Mouse (Mus musculus) E14TG2a.4 (cell line): Measurements from ENCODE around the gene Gli2.

ENCODE experiments used
- H3K27me3 ChIP-seq: 2 replicates; pipeline ENCODE4 v1.6.1; 2014; ENCODE audit warnings: low read length, control low read depth; ENCODE audit not compliant: insufficient read depth
- H3K36me3 ChIP-seq: 2 replicates; pipeline ENCODE4 v1.6.1; 2014; ENCODE audit warnings: low read length, control low read depth; ENCODE audit not compliant: insufficient read depth
- H3K4me1 ChIP-seq: replicated peaks from 2 replicates; pipeline ENCODE4 v1.6.1; 2014; ENCODE audit warnings: low read depth, low read length, control low read depth
- H3K4me3 ChIP-seq: replicated peaks from 2 replicates; pipeline ENCODE4 v1.5.1; 2014; ENCODE audit warnings: mild to moderate bottlenecking, low read length
- H3K9me3 ChIP-seq: 2 replicates; pipeline ENCODE4 v1.6.1; 2014; ENCODE audit warnings: low read length, control low read depth
- CTCF ChIP-seq: conservative IDR thresholded peaks from 2 replicates; pipeline ENCODE4 v1.5.1; 2014; ENCODE audit warnings: low read length
- NANOG ChIP-seq: IDR thresholded peaks from 2 replicates; pipeline ENCODE4 v1.6.1; 2014; ENCODE audit warnings: borderline replicate concordance, low read length, mixed read lengths
- POU5F1 ChIP-seq: IDR thresholded peaks from 2 replicates; pipeline ENCODE4 v1.6.1; 2014; ENCODE audit warnings: low read length, borderline replicate concordance

Gene Gli2

DNA sequence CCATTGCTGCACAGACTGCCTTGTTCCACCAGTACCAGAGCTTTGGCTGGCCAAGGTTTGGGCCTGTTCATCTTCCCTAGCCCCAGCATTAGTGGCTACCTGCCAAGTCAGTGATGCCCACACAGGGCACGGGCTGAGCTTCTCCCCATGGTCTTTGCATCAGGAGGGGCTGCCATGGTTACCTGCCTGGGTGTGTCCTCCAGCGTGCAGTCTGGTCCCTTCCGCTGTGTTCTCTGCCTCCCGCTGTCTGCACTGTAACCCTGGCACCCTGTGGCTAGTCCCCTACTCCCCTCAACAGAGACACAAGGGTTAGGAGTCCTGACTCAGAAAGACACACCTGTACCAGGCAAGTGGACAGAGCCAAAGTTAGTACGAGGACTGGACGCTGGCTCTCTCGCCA lies 24.5 kb upstream of the Gli2 start:
- TF ChIP-seq POU5F1 (no peak), CTCF (no peak)
- H3K9me3 ChIP-seq: no peaks in the 10 kb centered on the region
- peaks cover 81% of the 10 kb centered on the region for H3K4me1 ChIP-seq
- H3K27me3 ChIP-seq: no peaks in the 10 kb centered on the region
- peaks cover 4% of the 10 kb centered on the region; the same call in 1 of the 2 replicates for H3K36me3 ChIP-seq
- peak overlapping the region; percentile 74 for H3K4me3 ChIP-seq

DNA sequence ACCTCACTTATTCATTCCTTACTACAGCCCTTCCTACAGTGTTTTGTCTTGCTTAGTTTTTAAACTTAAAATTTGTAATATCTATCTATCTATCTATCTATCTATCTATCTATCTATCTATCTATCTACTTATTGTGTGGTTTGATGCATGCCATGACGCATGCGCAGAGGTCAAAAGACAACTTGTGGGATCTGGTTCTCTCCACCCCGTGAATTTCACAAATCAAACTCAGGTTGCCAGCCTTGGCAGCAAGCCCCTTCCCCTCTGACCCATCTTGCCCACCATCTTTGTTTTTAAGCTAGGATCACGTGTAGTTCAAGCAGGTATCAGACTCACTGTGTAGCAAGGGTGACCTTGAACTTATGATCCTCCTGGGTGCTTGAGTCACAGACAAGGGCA lies 22.9 kb upstream of the Gli2 start:
- Histone ChIP-seq H3K4me3 (peak overlapping the region; percentile 74), H3K36me3 (peaks cover 4% of the 10 kb centered on the region; the same call in 1 of the 2 replicates), H3K4me1 (peaks cover 81% of the 10 kb centered on the region), H3K27me3 (no peaks in the 10 kb centered on the region), H3K9me3 (no peaks in the 10 kb centered on the region)
- TF ChIP-seq POU5F1 (no peak), NANOG (no peak), CTCF (no peak)

DNA sequence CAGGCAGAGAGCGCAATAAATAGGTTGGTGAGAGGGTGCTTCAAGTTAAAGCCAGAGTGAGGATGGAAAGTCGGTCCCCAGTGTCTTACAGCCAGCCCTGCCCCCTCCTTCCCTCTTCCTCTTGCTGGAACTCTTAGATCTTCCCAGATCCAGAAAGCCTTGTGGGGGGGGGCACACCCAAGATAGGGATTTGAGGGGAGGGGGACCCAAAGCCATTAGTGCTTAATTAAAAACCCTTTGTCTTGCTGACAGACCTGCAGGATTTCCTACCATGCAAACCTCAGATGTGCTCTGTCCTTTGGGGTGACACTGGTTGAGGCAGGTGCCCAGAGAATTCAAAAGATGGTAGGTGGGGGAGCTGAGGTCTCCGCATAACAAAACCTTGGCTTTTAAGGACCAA lies 22.5 kb upstream of the Gli2 start:
- Histone ChIP-seq H3K27me3 (no peaks in the 10 kb centered on the region), H3K4me3 (peak overlapping the region; percentile 74), H3K36me3 (peaks cover 4% of the 10 kb centered on the region; the same call in 1 of the 2 replicates), H3K9me3 (no peaks in the 10 kb centered on the region), H3K4me1 (peaks cover 81% of the 10 kb centered on the region)
- TF ChIP-seq NANOG: peak; percentile 89
- TF ChIP-seq CTCF: no peak
- TF ChIP-seq POU5F1: 0 out of 2 replicates have a peak, but pooled peaks have one; percentile 50

DNA sequence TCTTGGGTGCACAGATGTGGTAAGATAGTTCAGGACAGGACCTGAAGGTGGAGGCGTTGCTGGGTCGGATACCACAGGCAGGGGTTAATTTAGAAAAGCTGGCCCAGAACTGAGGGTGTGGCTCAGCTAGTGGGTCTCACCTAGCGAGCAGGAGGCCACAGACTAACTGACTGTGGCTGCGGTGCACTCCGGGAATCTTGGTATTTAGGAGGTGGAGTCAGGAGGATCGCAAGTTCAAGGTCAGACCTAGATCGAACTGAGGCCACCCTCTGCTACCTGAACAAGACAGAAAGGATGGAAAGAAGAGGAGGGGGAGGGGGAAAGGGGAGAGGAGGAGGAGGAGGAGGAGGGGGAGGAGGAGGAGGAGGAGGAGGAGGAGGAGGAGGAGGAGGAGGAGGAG lies 22.1 kb upstream of the Gli2 start:
- Histone ChIP-seq H3K4me3 (peak overlapping the region; percentile 71), H3K9me3 (no peaks in the 10 kb centered on the region), H3K27me3 (no peaks in the 10 kb centered on the region), H3K4me1 (peaks cover 81% of the 10 kb centered on the region), H3K36me3 (peaks cover 4% of the 10 kb centered on the region; the same call in 1 of the 2 replicates)
- TF ChIP-seq POU5F1: no peak
- no peak for TF ChIP-seq NANOG
- no peak for TF ChIP-seq CTCF

GRCm38 (mm10) chr1:119074910-119075309 lies 21.5 kb upstream of the Gli2 start:
- Histone ChIP-seq H3K36me3 (0 out of 2 replicates have a peak, but pooled peaks cover under 1% of the 10 kb centered on the region), H3K9me3 (no peaks in the 10 kb centered on the region), H3K4me3 (peak overlapping the region; percentile 71), H3K27me3 (no peaks in the 10 kb centered on the region), H3K4me1 (peaks cover 80% of the 10 kb centered on the region)
- TF ChIP-seq POU5F1: no peak; the same call in 1 of the 2 replicates
- TF ChIP-seq NANOG: no peak
- peak; percentile 89 for TF ChIP-seq CTCF

DNA sequence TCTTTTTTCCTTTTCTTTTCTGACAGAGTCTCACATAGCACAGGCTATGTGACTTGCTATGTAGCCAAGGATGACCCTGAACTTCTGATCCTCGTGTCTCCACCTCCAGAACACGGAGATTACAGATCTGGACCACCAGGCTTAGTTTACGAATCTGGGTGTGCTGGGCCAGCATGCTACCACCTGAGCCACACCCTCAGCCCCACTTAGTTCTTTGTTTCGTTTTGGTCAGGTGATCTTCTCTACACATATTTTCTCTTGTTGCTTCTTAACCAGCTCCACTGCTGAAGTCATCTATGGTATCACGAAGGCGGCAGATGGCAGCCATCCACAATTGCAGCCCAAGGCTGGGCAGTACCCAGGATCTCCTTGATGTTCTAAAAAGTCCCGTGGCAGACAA lies 20.5 kb upstream of the Gli2 start:
- H3K9me3 ChIP-seq: no peaks in the 10 kb centered on the region
- H3K27me3 ChIP-seq: no peaks in the 10 kb centered on the region
- no peaks in the 10 kb centered on the region for H3K36me3 ChIP-seq
- no peak for TF ChIP-seq NANOG
- no peak for TF ChIP-seq POU5F1
- TF ChIP-seq CTCF: no peak
- peaks cover 72% of the 10 kb centered on the region for H3K4me1 ChIP-seq
- no peak overlapping the region for H3K4me3 ChIP-seq

GRCm38 (mm10) chr1:119064892-119065671 lies 11.7 kb upstream of the Gli2 start:
- Histone ChIP-seq H3K4me3 (peak overlapping the region; percentile 71), H3K4me1 (peaks cover 50% of the 10 kb centered on the region), H3K27me3 (no peaks in the 10 kb centered on the region), H3K36me3 (no peaks in the 10 kb centered on the region), H3K9me3 (no peaks in the 10 kb centered on the region)
- no peak for TF ChIP-seq POU5F1

GRCm38 (mm10) chr1:119056491-119056890 lies 3.1 kb upstream of the Gli2 start:
- Histone ChIP-seq H3K27me3 (no peaks in the 10 kb centered on the region), H3K4me1 (peaks cover 46% of the 10 kb centered on the region), H3K9me3 (peaks cover 7% of the 10 kb centered on the region), H3K4me3 (no peak overlapping the region), H3K36me3 (0 out of 2 replicates have a peak, but pooled peaks cover 4% of the 10 kb centered on the region)
- TF ChIP-seq CTCF (no peak), NANOG (no peak), POU5F1 (no peak)

- Histone ChIP-seq H3K9me3 (peaks cover 7% of the 10 kb centered on the region), H3K27me3 (no peaks in the 10 kb centered on the region), H3K36me3 (peaks cover 8% of the 10 kb centered on the region; the same call in 1 of the 2 replicates), H3K4me1 (peaks cover 53% of the 10 kb centered on the region), H3K4me3 (peak overlapping the region; percentile 88)
- no peak for TF ChIP-seq CTCF
- no peak for TF ChIP-seq POU5F1
- TF ChIP-seq NANOG: no peak
These were observed 2.4 kb upstream of the Gli2 start for GRCm38 (mm10) chr1:119055801-119056200.
